Mouse (Mus musculus) macrophage (primary cell): ENCODE results near the gene Kiz. TPM values are rescaled to one million over a fixed set of nuclear protein-coding genes. Genes with fewer than 3 reads are reported as not detected.

Experiments
- H3K27ac ChIP-seq: fragments of 350-480 bp; formaldehyde crosslinking; 2 replicates; pipeline ENCODE4 v1.9.0; 2021
- H3K36me3 ChIP-seq: fragments of 350-480 bp; formaldehyde crosslinking; 2 replicates; pipeline ENCODE4 v1.9.0; 2021; ENCODE audit errors: inconsistent target
- H3K4me3 ChIP-seq: fragments of 350-480 bp; formaldehyde crosslinking; 2 replicates; pipeline ENCODE4 v1.9.0; 2021; ENCODE audit errors: inconsistent target
- H3K79me2 ChIP-seq: fragments of 350-480 bp; formaldehyde crosslinking; 2 replicates; pipeline ENCODE4 v1.9.0; 2021; ENCODE audit errors: inconsistent target
- WGBS: methylation state at CpG from one replicate; pipeline ENCODE4 v1.1.7; 2026; ENCODE audit warnings: inconsistent platforms; ENCODE audit not compliant: missing documents; 5-methylcytosine and 5-hydroxymethylcytosine counted together
- polyA plus RNA-seq: library from polyadenylated mRNA; stranded (reverse); fragments of 250-400 nt; gene quantifications from 3 replicates; pipeline ENCODE4 v1.2.4, GENCODE M21; 2018; ENCODE audit warnings: inconsistent platforms

Kiz gene
- polyA plus RNA-seq, 1 experiment from 2014 or later, result 18.0 TPM

DNA sequence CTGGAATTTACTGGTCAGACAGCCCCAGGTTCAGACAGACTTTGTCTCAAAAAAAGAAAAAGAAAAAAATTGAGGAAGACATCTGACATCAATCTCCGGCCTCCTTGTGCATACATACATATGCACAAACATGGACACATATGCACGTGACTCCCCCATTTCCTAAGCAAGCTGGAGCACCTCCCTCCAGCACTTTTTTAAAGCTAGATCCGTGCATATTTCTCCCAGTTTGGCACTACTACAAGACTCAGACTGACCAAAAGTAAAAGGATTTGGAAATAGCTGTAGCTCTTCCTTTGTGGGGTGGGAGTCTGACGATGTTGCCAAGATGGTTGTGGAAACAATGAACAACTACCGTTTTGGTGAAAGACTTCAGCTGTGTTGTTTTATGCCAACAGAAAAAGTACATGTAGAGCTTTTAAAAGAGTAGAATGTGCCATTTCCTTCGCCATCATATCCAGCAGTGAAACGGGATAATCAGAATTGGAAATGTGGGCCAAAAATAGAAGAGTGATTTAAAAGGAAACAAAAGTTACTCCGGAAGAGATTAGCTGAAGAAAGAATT is 28.7 kb downstream of the Kiz start:
- 89% methylated on average over 8 of the region's 8 CpGs for WGBS
- Histone ChIP-seq H3K4me3 (no peak overlapping the region), H3K27ac (no peak overlapping the region)

DNA sequence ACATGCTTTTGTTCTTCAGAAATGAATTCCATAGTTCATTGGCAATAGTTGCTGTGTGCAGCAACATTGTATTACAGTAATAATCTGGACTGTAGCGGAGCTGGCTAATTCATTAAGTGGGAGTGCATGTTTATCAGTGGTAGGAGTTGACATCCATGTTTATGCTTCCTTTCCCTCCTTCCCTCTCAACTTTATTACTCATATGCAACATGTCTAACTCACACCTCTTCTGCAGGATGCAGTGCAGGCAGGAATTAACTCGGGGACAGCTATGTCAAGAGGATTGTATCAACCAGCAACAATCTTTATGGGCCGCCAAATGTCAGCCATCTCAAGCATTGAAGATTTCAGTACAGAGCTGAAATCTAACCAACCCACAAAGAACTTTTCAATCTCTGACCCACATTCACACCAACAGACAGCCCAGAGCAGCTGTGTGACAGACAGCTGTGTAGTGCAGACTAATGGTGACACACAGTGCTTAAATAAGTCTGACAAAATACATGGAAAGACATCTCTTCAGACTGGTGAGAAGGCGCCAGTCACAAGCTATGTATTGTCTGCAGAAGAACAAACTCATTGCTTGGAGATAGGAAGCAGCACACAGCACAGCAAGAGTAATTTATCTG is 33.2 kb downstream of the Kiz start:
- Histone ChIP-seq H3K27ac (no peak overlapping the region), H3K4me3 (no peak overlapping the region), H3K36me3 (no peaks in the 10 kb centered on the region), H3K79me2 (no peaks in the 10 kb centered on the region)
- 95% methylated on average over 4 of the region's 4 CpGs for WGBS

More for the DNA sequence above, 28.7 kb downstream of the Kiz start:
- no peaks in the 10 kb centered on the region for H3K36me3 ChIP-seq
- H3K79me2 ChIP-seq, result no peaks in the 10 kb centered on the region

DNA sequence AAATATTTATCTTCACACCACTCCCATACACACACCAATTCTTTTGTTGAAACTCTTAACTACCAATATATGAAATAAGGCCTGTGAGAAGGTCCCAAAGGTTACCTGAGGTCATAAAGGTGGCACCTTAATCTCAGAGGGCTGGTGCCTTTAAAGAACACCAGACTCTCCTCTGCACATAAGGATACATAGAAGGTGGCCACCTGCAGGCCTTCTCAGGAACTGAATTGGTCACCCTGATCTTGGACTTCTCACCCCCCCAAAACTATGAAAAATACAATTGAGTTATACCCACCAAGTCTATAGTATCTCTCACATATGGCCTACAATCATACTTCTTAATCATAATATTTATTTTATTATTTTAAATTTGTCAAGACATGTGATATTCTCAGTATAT is 43.3 kb downstream of the Kiz start:
- Histone ChIP-seq H3K36me3 (no peaks in the 10 kb centered on the region), H3K79me2 (no peaks in the 10 kb centered on the region), H3K27ac (no peak overlapping the region), H3K4me3 (no peak overlapping the region)

DNA sequence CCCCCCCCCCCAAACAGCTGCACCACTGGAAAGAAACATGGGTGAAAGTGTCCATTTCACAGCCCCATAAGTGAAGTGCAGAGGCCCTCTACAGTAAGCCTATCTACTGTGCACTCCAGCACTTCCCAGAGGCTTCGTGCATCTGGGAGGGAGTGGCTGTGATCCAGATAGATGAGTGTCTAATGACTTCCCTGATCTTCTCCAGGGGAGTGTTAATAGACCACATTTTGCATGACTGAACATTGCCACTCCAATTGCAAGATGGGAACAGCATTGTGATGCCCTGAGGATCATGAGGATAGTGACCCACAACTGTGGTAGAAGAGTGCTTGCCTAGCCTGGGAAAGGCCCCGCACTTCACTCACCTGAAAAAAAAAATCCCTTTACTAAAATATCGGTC is 60.4 kb downstream of the Kiz start:
- Histone ChIP-seq H3K4me3 (no peak overlapping the region), H3K36me3 (no peaks in the 10 kb centered on the region), H3K79me2 (no peaks in the 10 kb centered on the region), H3K27ac (no peak overlapping the region)
- 96% methylated on average over 3 of the region's 3 CpGs for WGBS

DNA sequence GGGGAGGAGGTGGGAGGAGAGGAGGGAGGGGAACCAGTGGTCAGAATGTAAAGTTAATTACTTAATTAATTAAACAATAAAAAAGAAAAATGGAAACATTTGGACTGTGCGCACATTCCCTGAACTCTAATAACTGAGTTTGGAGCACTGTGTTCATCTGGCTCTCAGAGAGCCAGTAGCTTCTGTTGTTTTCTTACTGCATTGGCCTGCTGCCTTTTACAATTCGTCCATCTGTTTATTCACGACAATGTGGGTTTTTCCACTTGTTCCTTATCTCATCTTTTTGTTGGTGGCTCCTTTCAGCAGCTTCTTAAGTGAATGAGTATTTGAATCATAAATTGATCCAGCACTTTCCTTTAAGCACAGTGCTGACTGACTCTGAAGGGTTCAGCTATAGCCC is 62.1 kb downstream of the Kiz start:
- H3K27ac ChIP-seq, result no peak overlapping the region
- H3K79me2 ChIP-seq, result no peaks in the 10 kb centered on the region
- H3K4me3 ChIP-seq, result no peak overlapping the region
- H3K36me3 ChIP-seq, result no peaks in the 10 kb centered on the region
- WGBS, result 92% methylated on average over 3 of the region's 3 CpGs

DNA sequence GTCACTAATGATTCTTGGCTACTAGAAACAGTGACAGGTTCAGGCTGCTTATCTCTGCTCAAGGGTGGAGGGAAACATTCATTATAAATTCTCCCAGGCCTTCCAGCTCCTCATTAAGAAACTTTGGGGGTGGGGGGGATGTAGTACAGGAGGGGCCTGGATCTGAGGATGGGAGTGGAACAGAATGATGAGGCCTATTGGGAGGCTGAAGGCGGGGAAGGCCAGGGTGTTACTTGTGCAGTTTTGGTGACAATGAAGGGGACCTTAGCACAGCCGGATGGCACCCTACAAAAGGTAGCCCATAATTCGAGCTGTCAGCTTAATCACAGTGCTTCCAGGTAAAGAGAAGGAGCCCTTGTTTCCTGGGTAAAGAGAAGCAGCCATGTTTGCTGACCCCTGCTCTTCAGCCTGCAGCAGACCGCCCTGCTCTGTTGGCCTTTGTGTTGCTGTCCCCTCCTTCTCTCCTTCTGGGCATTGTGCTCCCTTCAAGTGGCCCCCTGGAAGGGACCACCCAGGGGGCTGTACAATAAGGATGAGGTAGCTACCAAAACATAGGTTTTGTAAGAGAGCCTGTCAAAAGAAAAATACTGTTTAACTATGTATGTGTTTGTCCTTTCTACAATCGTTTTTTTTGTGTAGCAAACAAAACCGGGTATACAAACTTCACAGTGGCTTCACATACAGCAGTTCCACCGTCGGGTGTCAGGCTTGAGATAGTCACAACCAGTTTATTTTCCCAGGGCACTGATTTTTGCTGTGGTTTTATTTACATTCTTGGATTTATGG is 64.9 kb downstream of the Kiz start:
- no peak overlapping the region for H3K4me3 ChIP-seq
- WGBS, result 89% methylated on average over 8 of the region's 8 CpGs
- no peak overlapping the region for H3K27ac ChIP-seq

DNA sequence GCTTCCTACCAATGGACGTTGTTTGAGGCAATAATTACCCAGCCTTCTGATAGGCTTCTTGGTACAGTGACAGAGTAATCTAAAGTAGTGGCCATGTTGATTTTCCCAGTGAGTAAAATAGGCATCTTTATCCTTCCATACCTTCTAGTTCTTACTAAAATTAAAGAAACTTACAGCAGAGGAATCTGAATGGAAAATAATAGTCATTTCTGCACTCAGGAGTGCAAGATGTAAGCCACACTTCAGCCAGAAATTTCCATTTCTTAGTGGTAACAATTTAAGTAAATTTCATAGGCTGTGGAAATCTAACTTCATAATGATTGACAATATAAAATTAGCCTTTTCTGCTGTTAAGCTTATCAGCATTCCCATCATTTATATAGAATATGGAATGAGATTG is 69.6 kb downstream of the Kiz start:
- Histone ChIP-seq H3K36me3 (no peaks in the 10 kb centered on the region), H3K79me2 (no peaks in the 10 kb centered on the region), H3K4me3 (no peak overlapping the region), H3K27ac (no peak overlapping the region)
- WGBS, result 90% methylated on average over 1 of the region's 1 CpGs

More for the DNA sequence above, 64.9 kb downstream of the Kiz start:
- no peaks in the 10 kb centered on the region for H3K36me3 ChIP-seq
- H3K79me2 ChIP-seq, result no peaks in the 10 kb centered on the region

DNA sequence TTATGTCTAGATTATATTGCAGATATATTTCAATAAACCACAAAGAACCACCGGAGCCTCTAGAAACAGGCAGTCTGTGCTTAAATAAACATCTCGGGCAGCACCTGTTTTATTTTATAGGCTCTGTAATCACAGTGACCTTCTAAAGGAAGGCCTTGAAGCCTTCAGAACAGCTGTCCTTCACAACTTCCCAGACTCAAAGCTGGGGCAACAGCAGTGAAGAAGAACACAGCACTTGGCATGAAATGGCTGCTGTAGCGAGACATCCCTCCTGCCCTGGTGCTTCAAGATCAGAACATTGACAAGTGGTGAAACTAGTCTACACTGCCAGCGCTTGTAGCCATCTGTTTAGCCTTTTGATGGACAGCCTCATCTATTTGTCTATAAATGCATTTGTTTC is 70.2 kb downstream of the Kiz start:
- H3K27ac ChIP-seq, result no peak overlapping the region
- no peaks in the 10 kb centered on the region for H3K36me3 ChIP-seq
- 95% methylated on average over 4 of the region's 4 CpGs for WGBS
- no peaks in the 10 kb centered on the region for H3K79me2 ChIP-seq
- no peak overlapping the region for H3K4me3 ChIP-seq

DNA sequence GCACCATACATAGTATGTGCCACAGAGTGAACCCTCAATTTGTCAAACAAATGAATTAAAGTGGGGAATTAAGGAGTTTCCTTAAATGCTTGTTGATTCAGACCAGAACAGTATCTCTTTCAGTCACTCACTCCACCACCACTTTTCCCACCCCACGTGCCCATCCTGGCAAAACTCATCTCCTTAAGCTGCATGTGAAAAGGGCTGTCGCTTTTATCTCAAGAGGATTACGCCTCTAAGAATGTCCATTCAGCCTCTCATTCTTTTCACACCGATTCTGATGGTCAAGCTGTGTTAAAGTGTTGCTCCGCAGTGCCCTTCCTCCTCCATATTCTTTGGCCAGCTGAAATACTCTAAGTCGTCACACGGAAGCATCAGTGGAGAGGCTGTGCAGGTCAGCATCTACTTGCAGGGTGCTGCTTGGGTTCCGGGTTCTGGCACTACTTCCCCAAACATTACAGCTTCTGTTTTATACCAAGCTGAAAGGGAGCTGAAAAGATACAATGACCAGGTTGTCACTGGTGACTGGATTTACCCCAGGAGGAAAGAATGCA is 92.6 kb downstream of the Kiz start:
- no peak overlapping the region for H3K27ac ChIP-seq
- no peaks in the 10 kb centered on the region for H3K36me3 ChIP-seq
- H3K4me3 ChIP-seq, result no peak overlapping the region
- 89% methylated on average over 8 of the region's 8 CpGs for WGBS
- no peaks in the 10 kb centered on the region for H3K79me2 ChIP-seq

DNA sequence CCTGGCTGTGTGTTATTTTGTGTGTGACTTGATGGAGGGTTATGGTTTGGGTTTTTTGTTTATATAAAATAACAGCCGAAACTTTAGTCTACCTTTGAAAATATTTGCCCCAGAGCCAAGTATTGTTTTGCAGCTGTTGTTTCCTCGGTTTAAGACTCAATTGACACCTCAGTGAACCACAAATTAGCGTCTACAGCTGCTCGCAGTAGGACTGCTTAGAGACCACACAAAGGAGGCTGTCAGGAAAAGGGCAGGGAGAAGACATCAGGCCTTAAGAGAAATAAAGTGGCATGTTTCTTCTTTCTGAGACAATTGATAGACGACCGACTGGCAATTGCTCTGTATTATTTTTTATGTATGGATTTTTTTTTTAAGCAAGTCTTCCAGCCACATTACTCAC is 100.7 kb downstream of the Kiz start:
- H3K4me3 ChIP-seq, result no peak overlapping the region
- no peak overlapping the region for H3K27ac ChIP-seq
- no peaks in the 10 kb centered on the region for H3K36me3 ChIP-seq
- WGBS, result 93% methylated on average over 6 of the region's 6 CpGs
- no peaks in the 10 kb centered on the region for H3K79me2 ChIP-seq

DNA sequence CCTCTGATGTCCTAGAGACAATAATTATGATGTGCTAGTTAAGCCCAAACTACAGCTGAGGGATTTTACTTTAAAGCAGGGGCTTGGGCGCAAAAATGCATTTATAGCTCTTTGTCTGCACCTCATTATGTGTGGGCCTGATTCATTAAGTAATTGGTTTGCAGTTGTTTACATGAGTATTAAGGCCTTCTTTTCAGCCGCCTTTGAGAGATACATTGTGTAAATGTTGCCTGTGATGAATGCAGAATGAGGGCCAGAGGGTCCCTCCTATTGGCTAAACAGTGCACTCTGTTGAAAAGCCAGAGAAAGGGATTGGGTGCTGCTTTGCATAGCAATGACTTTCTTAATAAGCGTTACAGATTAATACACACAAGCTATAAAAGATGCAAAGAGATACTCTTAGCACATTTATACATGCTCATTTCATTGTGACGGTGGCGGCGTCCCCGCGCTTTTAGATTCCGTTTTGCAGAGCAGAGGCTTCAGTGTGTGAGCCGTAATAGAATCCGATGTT is 102.8 kb downstream of the Kiz start:
- Histone ChIP-seq H3K79me2 (no peaks in the 10 kb centered on the region), H3K4me3 (no peak overlapping the region), H3K27ac (no peak overlapping the region), H3K36me3 (no peaks in the 10 kb centered on the region)
- 92% methylated on average over 11 of the region's 11 CpGs for WGBS

DNA sequence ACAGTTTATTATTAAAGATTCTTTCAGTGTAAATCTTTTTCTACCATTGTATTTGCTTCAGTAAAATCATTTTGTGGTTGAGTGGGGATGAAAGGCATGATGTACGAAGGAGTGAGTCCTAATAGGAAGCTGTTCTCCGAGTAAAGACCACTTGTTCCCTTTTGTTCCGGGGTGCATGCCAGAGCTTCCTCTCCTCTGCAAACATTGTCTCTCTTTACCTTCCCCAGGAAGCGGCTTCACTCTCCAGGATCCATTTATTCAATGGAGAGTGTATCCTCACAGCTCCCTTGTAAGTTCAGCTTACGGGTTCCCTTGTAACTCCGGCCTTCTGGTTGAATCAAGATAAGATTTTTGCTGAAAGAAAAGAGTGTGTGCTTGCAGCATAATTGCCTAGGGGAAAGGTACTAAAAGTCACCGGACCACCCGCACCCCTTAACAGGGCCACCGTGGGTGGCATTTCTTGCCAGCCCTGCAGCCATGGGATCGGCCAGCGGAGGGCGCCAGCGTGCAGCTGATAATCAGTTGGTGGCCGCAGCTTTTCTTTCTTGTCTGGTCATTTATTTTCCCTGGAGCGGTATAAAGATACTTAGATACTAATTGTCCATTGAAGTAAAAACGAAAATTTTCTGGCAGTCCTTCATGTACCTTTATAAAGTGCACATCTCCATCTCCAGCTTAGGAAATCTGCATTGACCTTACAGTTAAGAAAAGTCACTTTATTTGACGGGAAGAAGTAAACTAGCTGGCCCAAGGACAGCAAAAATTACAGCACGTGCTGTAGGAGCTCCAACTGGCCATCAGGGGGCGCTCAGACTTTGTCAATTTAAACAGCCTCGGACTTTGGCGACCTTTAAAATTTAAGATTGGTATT is 103.5 kb downstream of the Kiz start:
- no peaks in the 10 kb centered on the region for H3K36me3 ChIP-seq
- H3K79me2 ChIP-seq, result no peaks in the 10 kb centered on the region
- H3K27ac ChIP-seq, result no peak overlapping the region
- WGBS, result 18% methylated on average over 21 of the region's 21 CpGs
- no peak overlapping the region for H3K4me3 ChIP-seq

DNA sequence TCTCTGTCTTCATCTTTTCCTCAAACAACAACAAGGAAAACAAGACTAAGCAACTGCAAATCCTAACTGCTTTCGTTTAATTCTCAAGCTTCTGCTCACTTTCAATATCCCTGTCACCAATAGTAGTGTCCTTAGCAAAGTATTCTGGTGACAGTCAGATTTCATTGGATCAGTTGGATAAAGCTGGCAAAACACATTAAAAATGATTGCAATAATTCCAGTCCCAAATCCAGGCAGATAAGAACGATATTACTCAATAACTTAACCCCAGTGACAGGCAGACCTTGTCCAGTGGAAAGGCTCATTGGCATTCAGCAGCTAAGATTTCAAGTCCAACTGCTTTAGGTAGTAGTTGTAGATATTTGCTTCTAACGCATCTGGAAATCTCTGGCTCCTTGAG is 119.4 kb downstream of the Kiz start:
- Histone ChIP-seq H3K36me3 (no peaks in the 10 kb centered on the region), H3K79me2 (no peaks in the 10 kb centered on the region), H3K27ac (no peak overlapping the region), H3K4me3 (no peak overlapping the region)
- 95% methylated on average over 3 of the region's 3 CpGs for WGBS

DNA sequence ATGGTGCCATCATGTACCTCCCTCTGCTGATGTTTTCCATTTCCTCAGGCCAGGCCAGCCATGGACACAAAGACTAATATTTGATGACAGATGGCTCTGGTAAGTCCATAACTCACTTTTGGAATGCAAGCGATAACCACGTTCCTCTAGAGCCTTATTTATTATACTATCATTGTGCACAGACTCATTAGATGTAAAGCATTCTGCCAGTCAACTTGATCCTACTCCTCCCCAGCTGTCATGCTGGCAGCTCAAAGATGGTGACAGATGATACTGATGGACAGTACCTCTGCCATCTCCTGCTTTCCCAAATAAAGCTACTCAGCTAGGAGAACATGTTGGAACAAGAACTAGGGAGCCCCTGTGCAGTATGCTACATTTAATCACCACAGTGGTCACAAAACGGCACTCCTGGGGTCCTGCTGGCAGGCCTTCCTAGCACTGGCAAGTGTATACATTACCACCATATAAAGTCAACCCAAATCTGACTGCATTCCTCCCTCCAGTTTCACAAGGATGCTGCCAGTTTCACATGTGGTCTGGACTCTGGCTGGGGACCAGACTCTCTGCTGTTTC is 119.9 kb downstream of the Kiz start:
- WGBS, result 88% methylated on average over 3 of the region's 3 CpGs
- H3K36me3 ChIP-seq, result no peaks in the 10 kb centered on the region
- H3K27ac ChIP-seq, result no peak overlapping the region
- H3K79me2 ChIP-seq, result no peaks in the 10 kb centered on the region
- no peak overlapping the region for H3K4me3 ChIP-seq
